Mouse (Mus musculus) heart, adult 2 months (tissue): ENCODE results near the gene Krt12. TPM values are rescaled to one million over a fixed set of nuclear protein-coding genes. Genes with fewer than 3 reads are reported as not detected.

Source experiments
- DNase-seq, 2 experiments: peaks; one replicate each; pipeline ENCODE4 v3.0.0; 2021
- H3K27ac ChIP-seq: fragments of 200-600 bp; 2 replicates; pipeline ENCODE4 v1.8.1; 2022
- H3K27me3 ChIP-seq: fragments of 200-500 bp; 2 replicates; pipeline ENCODE4 v1.6.1; 2012; ENCODE audit warnings: mild to moderate bottlenecking, low read length, inconsistent platforms, mixed read lengths; ENCODE audit not compliant: control insufficient read depth, insufficient read depth
- H3K36me3 ChIP-seq: fragments of 200-500 bp; 2 replicates; pipeline ENCODE4 v1.6.1; 2012; ENCODE audit warnings: low read length, inconsistent platforms; ENCODE audit not compliant: control insufficient read depth, insufficient read depth
- H3K4me1 ChIP-seq: fragments of 200-500 bp; 2 replicates; pipeline ENCODE4 v1.6.1; 2011; ENCODE audit warnings: low read length; ENCODE audit not compliant: control insufficient read depth, insufficient read depth
- H3K4me3 ChIP-seq: fragments of 200-600 bp; 2 replicates; pipeline ENCODE4 v1.8.1; 2022
- H3K79me2 ChIP-seq: fragments of 200-500 bp; replicated peaks from 2 replicates; pipeline ENCODE4 v1.6.1; 2012; ENCODE audit warnings: mild to moderate bottlenecking, inconsistent platforms, low read length, moderate library complexity, mixed read lengths; ENCODE audit not compliant: control insufficient read depth, insufficient read depth
- H3K9ac ChIP-seq: fragments of 200-500 bp; 2 replicates; pipeline ENCODE4 v1.6.1; 2012; ENCODE audit warnings: low read depth, mild to moderate bottlenecking, control low read depth, inconsistent platforms, low read length, mixed read lengths
- CTCF ChIP-seq: fragments of 200-600 bp; IDR thresholded peaks from 2 replicates; pipeline ENCODE4 v1.8.1; 2022; ENCODE audit warnings: antibody characterized with exemption, mild to moderate bottlenecking, moderate library complexity
- EP300 ChIP-seq: fragments of 200-500 bp; IDR thresholded peaks from 2 replicates; pipeline ENCODE4 v1.6.1; 2011; ENCODE audit warnings: low read depth, low read length, control low read depth; ENCODE audit not compliant: insufficient read depth
- POLR2A ChIP-seq: fragments of 200-500 bp; IDR thresholded peaks from 2 replicates; pipeline ENCODE4 v1.6.1; 2011; ENCODE audit warnings: mild to moderate bottlenecking, low read depth, low read length, control low read depth; ENCODE audit not compliant: insufficient read depth
- WGBS: fragments of 180-500 bp; shearing (Covaris S2); methylation state at CpG from one replicate; pipeline ENCODE4 v1.1.7; 2018; 5-methylcytosine and 5-hydroxymethylcytosine counted together
- intact Hi-C: fragments of 180-260 bp; cut with DNase I; formaldehyde crosslinking; loops from one replicate; pipeline ENCODE4 v1.15.1; 2025
- polyA plus RNA-seq: library from polyadenylated mRNA; depleted of rRNA; stranded (reverse); fragments of >200 nt; gene quantifications from 2 replicates; pipeline ENCODE4 v1.2.3, GENCODE M21; 2012
- total RNA-seq, 2 experiments: library from RNA; stranded (reverse); gene quantifications; 2 replicates each; pipeline ENCODE4 v1.2.3; 2021

The Krt12 gene
- total and polyA plus RNA-seq, 3 experiments: not detected

DNA sequence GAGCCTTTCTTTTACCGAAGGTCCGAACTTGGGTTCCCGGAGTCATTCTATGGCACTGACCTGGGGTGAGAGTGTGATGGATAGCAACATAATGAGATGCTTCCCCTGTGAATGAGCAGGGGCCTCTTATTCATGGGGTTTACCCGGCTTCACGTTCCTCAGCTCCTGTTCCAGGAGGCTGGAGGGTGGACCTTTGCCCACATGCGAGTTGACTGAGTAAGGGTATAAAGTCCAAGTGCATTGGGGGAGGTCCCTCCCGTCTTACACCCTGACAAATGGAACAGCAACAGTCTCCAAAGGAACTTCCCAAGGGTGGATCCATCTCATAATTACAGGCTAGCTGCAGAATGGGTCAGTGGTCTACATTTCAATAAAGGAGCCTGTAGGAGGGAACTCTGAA lies 39.7 kb upstream of the Krt12 start:
- TF ChIP-seq POLR2A: no peak
- Histone ChIP-seq H3K79me2 (no peaks in the 10 kb centered on the region), H3K27ac (no peak overlapping the region), H3K36me3 (no peaks in the 10 kb centered on the region), H3K4me1 (no peaks in the 10 kb centered on the region), H3K4me3 (no peak overlapping the region), H3K27me3 (no peaks in the 10 kb centered on the region), H3K9ac (no peak overlapping the region)
- intact Hi-C loops: loop anchor here (5.0 to 10.0 kb wide), 4 partner anchors 149 to 836 kb away; no protein-coding TSS in a partner anchor
- no peak for DNase-seq
- 71% methylated on average over 7 of the region's 7 CpGs for WGBS

DNA sequence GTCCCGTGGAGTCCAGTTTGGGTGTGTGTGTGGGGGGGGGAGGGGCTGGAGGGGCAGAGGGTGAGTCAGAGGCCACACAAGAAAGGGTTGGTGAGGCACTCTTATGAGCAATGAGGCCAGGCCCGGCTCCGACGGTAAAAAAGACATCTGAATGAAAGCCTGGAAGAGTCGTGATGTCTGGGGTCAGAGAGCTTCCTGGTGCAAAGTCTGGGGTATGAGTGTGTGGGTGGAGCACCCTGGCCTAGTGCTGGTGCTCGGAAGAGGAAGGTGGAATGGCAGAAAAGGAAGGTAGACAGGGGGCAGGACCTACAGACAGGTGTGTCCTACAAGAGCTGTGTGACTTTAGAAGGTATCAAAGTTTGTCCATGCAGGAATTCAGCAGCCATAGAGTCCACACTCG lies 36.8 kb upstream of the Krt12 start:
- Histone ChIP-seq H3K36me3 (no peaks in the 10 kb centered on the region), H3K27me3 (no peaks in the 10 kb centered on the region), H3K9ac (no peak overlapping the region), H3K79me2 (no peaks in the 10 kb centered on the region), H3K27ac (no peak overlapping the region), H3K4me1 (no peaks in the 10 kb centered on the region), H3K4me3 (no peak overlapping the region)
- TF ChIP-seq CTCF (no peak), POLR2A (no peak), EP300 (no peak)
- intact Hi-C loops: no loop called here
- 43% methylated on average over 7 of the region's 7 CpGs for WGBS
- no peak for DNase-seq

DNA sequence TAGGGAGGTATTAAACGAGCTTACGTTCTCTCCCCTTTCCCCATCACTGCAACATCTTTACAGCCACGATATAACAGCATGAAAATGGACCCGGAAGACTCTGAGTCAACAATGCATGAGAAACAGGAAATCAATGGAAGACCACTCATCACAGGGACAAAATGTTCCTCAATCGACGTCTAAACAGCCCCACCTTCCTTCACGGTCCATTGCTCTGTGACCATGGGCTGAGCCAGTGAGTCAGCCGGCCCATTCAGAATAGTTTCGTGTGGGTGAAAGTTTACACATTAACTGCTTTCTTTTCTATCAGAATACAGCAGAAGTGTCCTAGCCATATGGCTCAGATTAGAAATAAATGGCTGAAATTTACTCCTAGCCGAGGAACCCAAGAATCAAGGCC lies 32.7 kb upstream of the Krt12 start:
- intact Hi-C loops: no loop called here

DNA sequence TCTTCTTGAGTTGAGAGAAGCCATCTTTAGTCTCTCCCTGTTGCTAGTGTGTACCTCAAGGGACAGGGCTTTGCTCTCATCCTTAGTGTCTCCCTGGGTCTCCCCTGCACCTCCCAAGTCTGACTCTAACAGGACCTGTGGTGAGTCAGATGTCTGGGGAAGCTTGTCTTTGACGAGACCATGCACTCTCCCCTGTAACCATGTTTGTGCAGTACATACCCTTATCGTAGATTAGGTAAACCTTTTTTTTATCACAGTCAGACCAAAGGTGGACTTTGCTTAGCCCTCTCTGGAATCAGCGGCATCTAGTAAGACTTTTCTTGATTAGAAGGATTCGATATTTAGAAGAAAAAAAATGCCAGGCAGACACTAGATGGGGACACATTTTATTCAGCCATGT lies 32.0 kb upstream of the Krt12 start:
- H3K9ac ChIP-seq: no peak overlapping the region
- no peaks in the 10 kb centered on the region for H3K79me2 ChIP-seq
- H3K27me3 ChIP-seq: no peaks in the 10 kb centered on the region
- no peaks in the 10 kb centered on the region for H3K4me1 ChIP-seq
- WGBS: 71% methylated on average over 4 of the region's 4 CpGs
- no peak overlapping the region for H3K27ac ChIP-seq
- H3K4me3 ChIP-seq: no peak overlapping the region
- DNase-seq: no peak
- TF ChIP-seq CTCF: no peak
- TF ChIP-seq EP300: no peak
- no peak for TF ChIP-seq POLR2A
- no peaks in the 10 kb centered on the region for H3K36me3 ChIP-seq
- intact Hi-C loops: no loop called here

More for the DNA sequence above, 32.7 kb upstream of the Krt12 start:
- WGBS: 72% methylated on average over 10 of the region's 10 CpGs
- Histone ChIP-seq H3K4me1 (no peaks in the 10 kb centered on the region), H3K36me3 (no peaks in the 10 kb centered on the region), H3K27me3 (no peaks in the 10 kb centered on the region), H3K9ac (no peak overlapping the region), H3K4me3 (no peak overlapping the region), H3K27ac (no peak overlapping the region), H3K79me2 (no peaks in the 10 kb centered on the region)
- DNase-seq: no peak
- TF ChIP-seq POLR2A (no peak), EP300 (no peak), CTCF (no peak)

DNA sequence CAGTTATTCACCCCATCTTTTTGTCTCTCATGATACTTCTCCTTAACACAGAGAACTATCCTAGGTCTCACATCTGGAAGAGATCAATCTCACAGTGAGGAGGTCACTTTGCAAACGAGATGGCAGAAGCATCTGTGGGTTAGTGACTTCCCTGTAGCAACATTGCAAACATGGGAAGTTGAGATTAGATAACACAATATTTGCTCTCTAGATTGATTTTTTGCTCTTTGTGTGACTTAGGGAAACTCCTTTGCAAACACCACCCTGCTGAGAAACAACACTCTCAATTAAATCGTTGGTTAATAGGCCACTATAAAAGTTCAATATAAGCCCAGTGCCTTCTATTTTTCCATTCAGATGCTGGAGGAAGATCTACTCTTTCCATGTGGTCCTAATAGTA lies 26.7 kb upstream of the Krt12 start:
- no peaks in the 10 kb centered on the region for H3K27me3 ChIP-seq
- H3K4me1 ChIP-seq: no peaks in the 10 kb centered on the region
- DNase-seq: no peak
- H3K79me2 ChIP-seq: no peaks in the 10 kb centered on the region
- no peaks in the 10 kb centered on the region for H3K36me3 ChIP-seq
- no peak overlapping the region for H3K9ac ChIP-seq
- TF ChIP-seq CTCF (no peak), POLR2A (no peak), EP300 (no peak)
- no peak overlapping the region for H3K4me3 ChIP-seq
- no peak overlapping the region for H3K27ac ChIP-seq
- WGBS: 34% methylated on average over 2 of the region's 2 CpGs
- intact Hi-C loops: no loop called here

DNA sequence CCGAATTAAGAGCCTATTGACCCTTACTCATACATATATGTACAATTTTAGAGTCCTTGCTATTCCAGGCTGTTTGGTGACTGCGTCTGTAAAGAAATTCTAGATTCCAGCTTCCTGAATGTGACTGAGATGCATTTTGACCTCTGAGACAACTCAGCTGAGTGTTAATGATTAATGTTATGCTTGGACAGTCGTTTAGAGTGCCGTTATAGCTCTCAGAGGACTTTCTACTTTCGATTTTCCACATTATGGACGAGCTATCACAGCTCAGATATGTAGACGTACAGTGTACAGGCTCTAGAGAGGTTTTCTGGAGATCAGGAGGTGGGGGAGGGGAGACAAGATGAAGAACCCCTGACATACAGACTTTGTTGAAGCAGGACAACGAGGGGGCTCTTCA lies 19.2 kb upstream of the Krt12 start:
- H3K9ac ChIP-seq: no peak overlapping the region
- H3K4me3 ChIP-seq: no peak overlapping the region
- 55% methylated on average over 8 of the region's 8 CpGs for WGBS
- H3K27ac ChIP-seq: no peak overlapping the region
- no peaks in the 10 kb centered on the region for H3K79me2 ChIP-seq
- intact Hi-C loops: no loop called here
- TF ChIP-seq CTCF: no peak
- TF ChIP-seq EP300: no peak
- no peak for TF ChIP-seq POLR2A
- DNase-seq: no peak
- H3K4me1 ChIP-seq: no peaks in the 10 kb centered on the region
- no peaks in the 10 kb centered on the region for H3K27me3 ChIP-seq
- H3K36me3 ChIP-seq: no peaks in the 10 kb centered on the region
